Mouse (Mus musculus) E14TG2a.4 (cell line): ENCODE measurements around the gene Hist1h4f.

Source experiments
- CTCF ChIP-seq: conservative IDR thresholded peaks from 2 replicates; pipeline ENCODE4 v1.5.1; 2014; ENCODE audit warnings: low read length
- NANOG ChIP-seq: IDR thresholded peaks from 2 replicates; pipeline ENCODE4 v1.6.1; 2014; ENCODE audit warnings: borderline replicate concordance, low read length, mixed read lengths
- POU5F1 ChIP-seq: IDR thresholded peaks from 2 replicates; pipeline ENCODE4 v1.6.1; 2014; ENCODE audit warnings: low read length, borderline replicate concordance

- TF ChIP-seq CTCF (no peak), POU5F1 (no peak), NANOG (no peak)
Observed at GRCm38 (mm10) chr13:23506819-23507515, 44.5 kb downstream of the Hist1h4f start.
